Mouse (Mus musculus): ENCODE results near the gene Mt3.

GRCm38 (mm10) chr8:94169547-94169946 is 17.1 kb downstream of the Mt3 start:
- no peak for TF ChIP-seq CTCF (IDR thresholded peaks at IDR 0.05; ENCODE audit: control insufficient read depth, insufficient read depth, low read length)
- TF ChIP-seq POLR2A (IDR thresholded peaks at IDR 0.05; ENCODE audit: borderline replicate concordance, control insufficient read depth, low read depth, low read length) = no peak
